Mouse (Mus musculus): ENCODE data around the gene Cstad.

GRCm38 (mm10) chr2:30629038-30629761 lies 34.4 kb downstream of the Cstad start:
- no peak for TF ChIP-seq HCFC1 (IDR thresholded peaks at IDR 0.05; ENCODE audit: borderline replicate concordance, insufficient read depth, low read length)
- TF ChIP-seq ZNF384 (IDR thresholded peaks at IDR 0.05; ENCODE audit: low read depth, low read length): no peak
- TF ChIP-seq CHD2 (IDR thresholded peaks at IDR 0.05; ENCODE audit: low read depth, low read length): no peak
- no peak for TF ChIP-seq MAFK (IDR thresholded peaks at IDR 0.05; ENCODE audit: insufficient read depth, low read depth, low read length)

Data from ES-E14 (cell line).